Mouse (Mus musculus): ENCODE measurements around the gene Gm5741.

Gene Gm5741

GRCm38 (mm10) chr8:85073041-85073612 lies 5.3 kb upstream of the Gm5741 start:
- DNase-seq: no peak

DNA sequence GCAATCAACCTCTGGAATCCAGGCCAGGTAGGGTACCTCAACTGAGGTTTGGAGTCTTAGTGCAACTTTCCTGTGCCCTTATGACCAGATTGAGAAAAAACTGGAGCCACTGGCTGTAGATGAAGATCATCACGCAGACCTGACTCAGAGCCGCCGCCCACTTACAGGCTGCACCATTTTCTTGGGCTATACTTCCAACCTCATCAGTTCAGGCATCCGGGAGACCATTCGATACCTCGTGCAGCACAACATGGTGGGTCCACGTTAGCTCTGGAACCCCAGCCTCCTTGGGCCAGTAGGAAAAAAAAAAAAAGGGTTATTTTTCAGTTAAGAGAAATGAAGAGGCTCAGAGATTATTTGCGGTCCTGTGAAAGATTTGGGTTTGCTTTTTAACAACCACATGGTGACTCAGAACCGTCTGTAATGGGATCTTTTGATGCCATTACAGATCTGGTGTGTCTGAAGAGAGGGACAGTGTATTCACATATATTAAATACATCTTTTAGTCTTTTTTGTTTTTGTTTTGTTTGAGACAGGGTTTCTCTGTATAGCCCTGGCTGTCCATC lies 4.7 kb upstream of the Gm5741 start:
- DNase-seq: no peak

DNA sequence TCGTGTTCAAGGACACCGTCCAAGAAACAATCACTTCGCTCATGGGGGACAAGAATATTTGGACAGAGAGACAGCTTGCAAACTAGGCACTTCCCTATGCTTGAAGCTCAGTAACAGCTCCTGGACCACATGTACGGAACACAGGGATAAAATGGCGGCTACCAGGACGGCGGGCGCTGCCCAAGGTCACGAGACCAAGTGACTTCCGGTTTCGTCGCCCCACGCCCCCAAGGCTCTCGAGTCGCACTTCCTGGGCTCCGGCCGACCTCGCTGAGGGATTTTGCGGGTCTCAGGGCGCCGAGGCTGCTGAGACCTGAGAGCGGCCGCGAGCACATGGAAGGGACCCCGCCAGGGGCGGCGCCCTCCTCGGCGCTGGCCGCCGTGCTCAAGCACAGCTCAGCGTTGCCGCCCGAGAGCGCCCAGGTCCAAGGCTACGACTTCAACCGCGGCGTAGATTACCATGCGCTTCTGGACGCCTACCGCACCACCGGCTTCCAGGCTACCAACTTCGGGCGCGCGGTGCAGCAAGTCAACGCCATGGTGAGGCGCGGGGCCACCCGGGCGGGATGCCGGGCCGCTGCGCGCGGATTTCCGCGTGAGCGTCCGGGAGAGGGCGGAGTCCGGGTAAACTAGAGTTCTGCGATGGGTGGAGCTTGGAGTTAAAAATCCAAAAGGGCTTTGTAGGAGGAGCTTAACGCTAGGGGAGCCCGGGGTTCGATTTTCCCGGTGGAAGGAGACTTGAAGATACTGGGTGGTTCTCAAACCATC lies 3.9 kb upstream of the Gm5741 start, which contains the start of gene Dhps:
Dhps (plus strand) TSS at position 244 of the 768 bp plus-strand sequence.
- peak; percentile 90 for DNase-seq

- no peak for DNase-seq
Observed at GRCm38 (mm10) chr8:85071041-85071440, 3.3 kb upstream of the Gm5741 start.

- no peak for DNase-seq
Observed at GRCm38 (mm10) chr8:85067155-85067554, 627 bp downstream of the Gm5741 start.

- no peak for DNase-seq
Observed at GRCm38 (mm10) chr8:85065213-85065612, 2.6 kb downstream of the Gm5741 start.

DNA sequence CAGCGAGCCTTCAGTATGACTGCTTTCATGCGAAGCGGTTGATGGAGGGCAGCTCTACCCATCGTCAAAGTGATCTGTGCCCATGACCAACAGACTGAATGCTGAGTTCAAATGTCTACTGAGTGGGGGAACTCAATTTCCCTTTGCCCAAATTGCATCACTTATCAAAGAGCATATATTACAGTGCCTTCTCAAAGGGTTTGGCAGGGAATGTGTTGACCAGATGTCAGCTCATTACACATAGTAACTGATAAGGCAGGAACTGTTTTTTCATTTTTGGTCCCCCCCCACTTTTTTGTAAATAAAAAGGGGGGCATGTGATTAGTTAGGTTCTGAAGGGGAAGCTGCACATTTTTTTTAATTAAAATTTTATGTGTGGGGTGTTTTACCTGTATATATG lies 5.2 kb downstream of the Gm5741 start:
- DNase-seq: no peak

DNA sequence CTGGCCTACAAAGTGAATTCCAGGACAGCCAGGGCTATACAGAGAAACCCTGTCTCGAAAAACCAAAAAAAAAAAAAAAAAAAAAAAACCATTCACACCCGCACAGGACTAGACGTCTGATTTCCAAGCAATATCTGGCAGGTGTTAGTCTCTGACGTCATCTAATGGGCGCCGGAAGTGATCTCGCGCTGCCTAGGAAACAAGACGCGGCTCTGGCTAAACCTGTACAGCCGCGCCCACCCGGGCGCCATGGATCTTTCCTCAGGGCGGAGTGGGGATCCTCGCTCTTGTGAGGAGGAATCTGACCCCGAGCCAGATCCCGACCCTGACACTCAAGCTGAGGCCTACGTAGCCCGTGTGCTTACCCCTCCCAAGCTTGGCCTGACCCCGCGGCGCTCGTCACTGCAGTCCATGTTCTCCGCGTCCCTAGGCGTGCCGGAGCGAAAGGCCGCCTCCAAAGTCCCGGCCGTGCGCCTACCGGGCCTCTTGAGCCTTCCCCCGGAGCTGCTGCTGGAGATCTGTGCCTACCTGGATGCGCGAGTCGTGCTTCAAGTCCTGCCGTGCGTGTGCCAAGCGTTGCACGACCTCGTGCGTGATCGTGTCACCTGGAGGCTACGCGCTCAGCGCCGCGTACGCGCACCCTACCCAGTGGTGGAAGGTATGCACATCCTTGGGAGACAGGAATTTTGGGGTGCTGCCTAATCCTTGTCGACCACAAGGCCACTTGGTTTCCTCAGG lies 7.7 kb downstream of the Gm5741 start, which contains the start of gene Fbxw9:
Fbxw9 (plus strand) TSS at position 177 of the 738 bp plus-strand sequence.
- peak; percentile 89 for DNase-seq

- no peak for DNase-seq
Observed at GRCm38 (mm10) chr8:85057367-85057766, 10.4 kb downstream of the Gm5741 start.

GRCm38 (mm10) chr8:85043619-85044018 lies 24.2 kb downstream of the Gm5741 start:
- DNase-seq: no peak

DNA sequence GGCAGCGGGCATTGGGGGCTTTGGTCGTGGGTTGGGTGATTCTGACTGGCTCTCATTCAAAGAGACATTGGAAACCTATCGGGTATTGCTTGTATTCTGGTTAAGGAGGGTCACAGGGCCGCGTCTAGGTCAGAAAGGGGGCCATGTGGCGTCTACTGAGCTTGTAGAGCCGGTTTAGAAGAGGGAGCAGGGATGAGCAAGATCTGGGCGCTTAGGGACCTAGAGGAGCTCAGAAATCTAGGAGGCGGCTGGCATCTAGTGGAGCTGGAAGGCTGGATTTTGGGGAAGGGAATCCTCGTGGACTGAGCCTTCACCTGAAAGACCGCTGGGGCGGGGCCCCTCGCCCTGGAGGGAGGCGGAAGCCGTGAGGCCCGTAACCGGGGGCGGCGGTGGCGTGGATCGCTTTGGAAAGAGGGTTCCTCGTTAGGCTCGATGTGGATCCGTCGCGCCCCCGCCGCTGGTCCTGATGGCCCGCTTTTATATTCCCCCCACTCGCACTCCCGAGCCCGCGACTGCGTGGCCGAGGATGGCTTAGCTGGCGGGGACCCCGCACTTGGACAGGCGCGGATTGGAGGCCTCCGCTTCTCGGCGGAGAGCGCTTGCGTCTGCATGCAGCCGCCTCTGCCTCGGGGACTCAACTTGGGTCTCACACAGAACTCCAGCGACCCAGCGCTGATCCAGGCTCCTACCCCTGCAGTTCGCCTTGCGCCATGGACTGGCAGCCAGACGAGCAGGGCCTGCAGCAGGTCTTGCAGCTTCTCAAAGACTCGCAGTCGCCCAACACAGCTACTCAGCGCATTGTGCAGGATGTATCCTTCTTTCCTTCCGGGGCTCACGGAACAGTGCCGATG lies 29.9 kb downstream of the Gm5741 start:
- peak; percentile 60 for DNase-seq

- DNase-seq: no peak
Observed at GRCm38 (mm10) chr8:85037366-85037680, 30.5 kb downstream of the Gm5741 start.

GRCm38 (mm10) chr8:85036718-85037365 lies 30.9 kb downstream of the Gm5741 start, which contains the start of gene Tnpo2:
Gene Tnpo2, plus strand, starts transcription at chr8:85036915.
- DNase-seq: peak; percentile 94

DNA sequence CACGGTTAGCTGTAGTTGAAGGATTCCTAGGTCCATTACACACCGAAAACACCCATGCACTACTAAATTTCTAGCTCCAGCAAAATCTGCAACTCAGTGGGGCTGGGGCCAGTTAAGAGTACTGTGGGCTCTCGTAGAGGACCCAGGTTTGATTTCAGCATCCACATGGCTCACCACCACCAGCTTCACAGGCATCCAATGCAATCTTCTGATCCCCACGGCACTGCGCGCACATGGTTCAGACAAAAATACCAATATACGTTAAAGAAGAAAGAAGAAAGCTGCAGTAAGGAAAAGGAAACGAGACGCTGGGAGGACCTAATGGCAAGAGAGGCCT lies 31.4 kb downstream of the Gm5741 start:
- no peak for DNase-seq

DNA sequence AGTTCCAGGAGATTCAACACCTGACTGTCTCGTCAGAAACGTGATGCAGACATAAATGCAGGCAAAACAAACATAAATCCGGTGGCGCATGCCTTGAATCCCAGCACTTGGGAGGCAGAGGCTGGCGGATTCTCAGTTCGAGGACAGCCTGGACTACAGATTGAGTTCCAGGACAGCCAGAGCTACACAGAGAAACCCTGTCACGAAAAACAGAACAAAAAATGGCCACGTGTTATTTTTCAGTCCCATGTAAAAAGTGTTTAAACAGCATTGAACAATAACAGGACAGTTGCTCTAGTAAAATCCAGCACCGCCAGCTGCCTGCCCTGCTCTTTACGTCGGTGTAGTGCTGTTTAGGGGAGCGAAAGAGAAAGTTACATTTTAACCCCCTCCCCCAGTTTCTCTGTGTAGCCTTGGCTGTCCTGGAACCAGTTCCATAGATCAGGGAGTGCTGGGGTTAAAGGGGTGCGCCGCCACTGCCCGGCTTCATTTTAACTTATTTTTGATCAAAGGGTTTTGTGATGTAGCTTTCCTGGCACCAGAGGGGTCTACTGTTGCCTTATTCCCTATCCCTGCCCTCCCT lies 32.0 kb downstream of the Gm5741 start:
- DNase-seq: no peak

- no peak for DNase-seq
Observed at GRCm38 (mm10) chr8:85035165-85035727, 32.5 kb downstream of the Gm5741 start.

DNA sequence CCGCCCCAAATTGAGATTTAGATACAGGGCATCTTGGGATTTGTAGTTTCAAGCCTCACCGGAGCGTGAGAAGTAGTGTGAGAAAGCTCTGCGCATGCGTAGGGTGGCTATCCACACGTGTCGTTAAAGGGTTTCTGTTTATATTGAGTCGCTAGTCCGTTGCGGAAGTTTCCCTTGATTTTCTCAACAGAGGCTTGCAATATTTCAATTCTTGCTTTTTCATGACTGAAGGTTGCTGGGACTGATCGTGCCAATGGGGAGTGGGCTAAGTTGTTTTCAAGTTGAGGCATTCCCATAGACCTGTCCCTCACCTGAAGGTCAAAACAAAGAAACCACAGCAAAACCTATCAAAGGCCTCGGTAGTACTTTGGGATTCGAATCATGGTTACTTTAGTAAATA lies 33.0 kb downstream of the Gm5741 start:
- DNase-seq: peak; percentile 72

DNA sequence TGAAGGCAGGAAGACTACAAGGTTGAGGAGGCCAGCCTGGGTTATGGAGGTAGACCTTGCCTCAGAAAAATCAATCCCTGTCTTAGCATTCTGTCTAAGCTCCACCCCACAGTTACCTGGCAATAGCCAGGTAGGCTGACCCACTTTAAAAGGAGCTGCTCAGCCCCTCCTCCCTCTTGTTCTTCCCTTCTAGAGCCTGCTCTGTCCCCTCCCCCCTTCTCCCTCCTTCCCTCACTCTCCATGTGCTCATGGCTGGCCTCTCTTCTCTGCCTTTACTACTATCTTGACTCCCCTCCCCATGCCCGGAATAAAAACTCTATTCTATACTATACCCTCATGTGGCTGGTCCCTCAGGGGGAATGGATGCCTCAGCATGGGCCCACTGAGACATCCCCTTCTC lies 33.9 kb downstream of the Gm5741 start:
- DNase-seq: no peak

DNA sequence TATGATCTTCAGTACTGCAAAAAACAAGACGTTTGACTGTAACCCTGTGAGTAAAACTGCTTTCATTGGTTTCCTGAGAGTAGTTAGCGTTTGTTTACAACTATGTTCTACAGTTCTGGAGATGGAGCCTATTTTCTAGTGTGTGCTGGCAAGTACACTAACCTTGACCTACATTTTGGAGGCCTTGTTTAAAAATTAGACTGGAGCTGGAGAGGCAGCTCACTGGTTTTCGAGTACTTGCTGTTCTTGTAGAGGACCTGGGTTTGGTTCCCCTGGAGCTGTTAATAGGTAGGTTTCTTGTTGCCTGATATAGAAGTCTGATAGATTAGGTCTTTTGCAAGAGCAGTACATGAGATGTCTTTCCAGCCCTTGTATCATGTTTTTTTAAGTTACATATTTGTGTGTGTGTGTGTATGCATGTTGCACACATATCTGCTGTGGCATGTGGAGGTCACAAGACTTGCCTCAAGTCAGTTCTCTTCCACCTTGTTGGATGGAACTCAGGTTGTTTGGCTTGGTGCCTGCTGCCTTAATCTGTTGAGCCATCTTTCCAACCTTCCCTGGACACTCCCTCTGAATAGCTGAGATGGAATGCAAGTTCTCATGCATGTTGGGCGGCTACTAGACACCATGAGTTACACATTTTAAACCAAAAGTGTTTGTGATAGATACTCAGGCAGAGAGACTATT lies 35.0 kb downstream of the Gm5741 start:
- no peak for DNase-seq

DNA sequence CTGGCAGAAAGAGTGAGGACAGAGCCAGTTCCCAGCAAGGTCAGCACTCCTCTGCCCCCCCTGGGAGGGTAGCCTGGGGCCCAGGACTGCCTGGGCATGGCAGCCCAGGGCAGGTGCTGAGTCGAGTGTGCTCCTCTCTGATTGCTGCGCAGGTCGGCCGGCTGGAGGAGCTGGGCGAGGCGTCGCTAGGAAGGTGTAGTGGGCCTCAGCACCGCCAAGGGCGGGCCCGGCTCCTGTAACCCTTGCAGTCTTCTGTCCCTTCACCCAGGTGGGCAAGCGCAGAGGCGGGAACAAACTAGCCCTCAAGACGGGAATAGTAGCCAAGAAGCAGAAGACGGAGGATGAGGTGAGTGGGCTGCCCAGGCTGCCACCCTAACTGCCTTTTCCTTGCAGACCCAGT lies 38.5 kb downstream of the Gm5741 start:
- peak; percentile 55 for DNase-seq

- DNase-seq: no peak
Observed at GRCm38 (mm10) chr8:85027922-85028321, 39.9 kb downstream of the Gm5741 start.

Measured in cerebellum, adult 11-12 months (tissue).